Mouse (Mus musculus) retina, postnatal 7 days (tissue): Measurements from ENCODE around the gene Krt78.

ENCODE experiments used
- DNase-seq: peaks from one replicate; pipeline ENCODE4 v3.0.0-alpha.2; 2012; ENCODE audit warnings: low read depth, low spot score

Krt78 gene

GRCm38 (mm10) chr15:101973414-101974077 is 19.5 kb upstream of the Krt78 start:
- peak; percentile 90 for DNase-seq

- no peak for DNase-seq
Measured at GRCm38 (mm10) chr15:101970536-101970935, 16.4 kb upstream of the Krt78 start.

GRCm38 (mm10) chr15:101966808-101967207 is 12.7 kb upstream of the Krt78 start:
- no peak for DNase-seq

- DNase-seq, result no peak
Measured at GRCm38 (mm10) chr15:101958891-101959290, 4.8 kb upstream of the Krt78 start.

GRCm38 (mm10) chr15:101952733-101953474 is 1.2 kb downstream of the Krt78 start:
- no peak for DNase-seq

GRCm38 (mm10) chr15:101945430-101945829 is 8.7 kb downstream of the Krt78 start:
- no peak for DNase-seq

- DNase-seq, result no peak
Measured at GRCm38 (mm10) chr15:101941948-101942347, 12.1 kb downstream of the Krt78 start.

- no peak for DNase-seq
Measured at GRCm38 (mm10) chr15:101940274-101940829, 13.7 kb downstream of the Krt78 start, which contains the start of gene Krt79. Krt79 (minus strand) TSS chr15:101940324.

- no peak for DNase-seq
Measured at GRCm38 (mm10) chr15:101938600-101939308, 15.3 kb downstream of the Krt78 start.

- DNase-seq, result no peak
Measured at GRCm38 (mm10) chr15:101933024-101933423, 21.1 kb downstream of the Krt78 start.

- DNase-seq, result no peak
Measured at GRCm38 (mm10) chr15:101929666-101930065, 24.4 kb downstream of the Krt78 start.

- DNase-seq, result no peak
Measured at GRCm38 (mm10) chr15:101929087-101929486, 25.0 kb downstream of the Krt78 start.

- no peak for DNase-seq
Measured at GRCm38 (mm10) chr15:101927340-101928080, 26.6 kb downstream of the Krt78 start.

- no peak for DNase-seq
Measured at GRCm38 (mm10) chr15:101925041-101925440, 29.0 kb downstream of the Krt78 start.

- no peak for DNase-seq
Measured at GRCm38 (mm10) chr15:101924635-101925034, 29.5 kb downstream of the Krt78 start, which contains the start of gene Krt4. Krt4 (minus strand) TSS chr15:101924735.

GRCm38 (mm10) chr15:101922296-101922695 is 31.8 kb downstream of the Krt78 start:
- no peak for DNase-seq

GRCm38 (mm10) chr15:101916072-101916471 is 38.0 kb downstream of the Krt78 start:
- no peak for DNase-seq

GRCm38 (mm10) chr15:101904849-101905248 is 49.2 kb downstream of the Krt78 start:
- DNase-seq, result no peak

GRCm38 (mm10) chr15:101902171-101903149 is 51.6 kb downstream of the Krt78 start:
- no peak for DNase-seq
